Mouse (Mus musculus) mouse embryonic stem cell (cell line): ENCODE measurements around the gene Gm49673.
"Not testable (repeated sequence)": the region's sequence is repeated elsewhere in the genome, so short reads cannot be mapped to it uniquely, and the experiment has no call there.

ENCODE experiments used
- in situ Hi-C, 2 experiments: fragments of 300-500 bp; cut with MboI; formaldehyde crosslinking; loops; 1 replicate in 1 of 2; 3 replicates in 1 of 2; pipeline ENCODE4 v1.14.3; 2019 to 2020; ENCODE audit warnings: low sequenced_read_pairs in 2 of 2, low pct_unique_long_range_greater_than_20kb in 1 of 2, mixed read lengths in 1 of 2; ENCODE audit not compliant: unreplicated experiment in 1 of 2

Gene Gm49673

DNA sequence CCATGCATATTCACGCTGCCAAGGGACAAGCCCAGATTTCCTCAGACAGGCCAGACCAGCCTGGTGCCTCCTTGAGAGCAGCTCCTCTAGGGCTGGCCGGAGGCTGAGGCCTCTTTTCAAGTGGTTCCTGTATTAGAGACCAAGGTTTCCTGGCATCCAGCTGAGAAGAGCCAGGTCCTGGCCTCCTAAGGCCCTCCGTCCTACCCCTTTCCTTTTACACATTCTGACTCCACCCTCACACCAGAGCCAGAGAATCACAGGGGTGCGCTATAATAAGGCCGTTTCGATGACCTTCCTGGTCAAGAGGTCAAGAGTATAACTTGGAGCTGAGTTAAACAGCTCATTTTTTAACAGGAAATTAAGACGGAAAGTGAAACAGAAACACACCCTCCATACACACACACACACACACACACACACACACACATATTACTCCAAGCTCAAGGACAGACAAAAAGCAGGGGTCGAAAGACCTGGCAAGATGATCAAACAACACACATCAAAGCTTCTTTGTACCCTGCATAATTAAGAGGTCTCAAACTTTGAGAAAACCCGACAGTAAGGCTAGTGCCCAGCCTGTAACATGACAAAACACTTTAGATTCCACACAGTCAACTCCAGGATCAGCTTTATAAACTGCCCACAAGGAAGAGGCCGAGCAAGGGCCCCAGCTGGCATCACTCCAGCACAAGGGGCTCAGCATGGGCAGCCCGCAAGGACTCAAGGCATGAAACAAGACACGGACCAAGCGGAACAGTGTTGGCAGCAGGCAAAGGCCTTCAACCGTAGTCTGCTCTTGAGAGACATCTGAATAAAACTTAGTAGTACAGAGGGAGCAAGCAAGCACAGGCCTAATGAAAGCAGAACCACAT, 3.5 kb downstream of the Gm49673 start:
- in situ Hi-C loops: not testable (repeated sequence)

- in situ Hi-C loops: not testable (repeated sequence)
Measured at GRCm38 (mm10) chr17:8140210-8140609, 7.4 kb downstream of the Gm49673 start.

- in situ Hi-C loops: not testable (repeated sequence)
Measured at GRCm38 (mm10) chr17:8138116-8138515, 9.5 kb downstream of the Gm49673 start.

- in situ Hi-C loops: not testable (repeated sequence)
Measured at GRCm38 (mm10) chr17:8130849-8131248, 16.7 kb downstream of the Gm49673 start.

DNA sequence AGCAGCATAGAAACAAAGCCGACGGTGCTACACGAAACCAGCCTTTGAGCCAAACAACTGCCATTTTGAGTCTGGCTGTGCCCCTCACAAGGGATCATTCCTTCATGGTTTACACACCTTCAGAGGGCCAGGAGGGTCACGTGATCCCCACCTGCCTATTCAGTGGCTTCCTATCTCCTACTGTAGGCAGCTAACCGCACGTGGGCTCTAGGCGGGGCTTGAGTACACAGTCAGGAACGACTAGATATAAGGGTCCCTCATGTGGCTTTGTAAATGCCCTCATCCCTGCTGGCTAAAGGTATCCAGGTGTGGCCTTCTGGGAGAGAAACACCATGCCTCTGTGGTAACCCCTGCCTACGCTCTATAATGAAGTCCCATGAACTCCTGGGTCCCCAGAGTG, 18.0 kb downstream of the Gm49673 start:
- in situ Hi-C loops: loop anchor here in 1 of 2 experiments (10.0 kb wide), 1 partner anchor 1125 kb away; no protein-coding TSS in a partner anchor

DNA sequence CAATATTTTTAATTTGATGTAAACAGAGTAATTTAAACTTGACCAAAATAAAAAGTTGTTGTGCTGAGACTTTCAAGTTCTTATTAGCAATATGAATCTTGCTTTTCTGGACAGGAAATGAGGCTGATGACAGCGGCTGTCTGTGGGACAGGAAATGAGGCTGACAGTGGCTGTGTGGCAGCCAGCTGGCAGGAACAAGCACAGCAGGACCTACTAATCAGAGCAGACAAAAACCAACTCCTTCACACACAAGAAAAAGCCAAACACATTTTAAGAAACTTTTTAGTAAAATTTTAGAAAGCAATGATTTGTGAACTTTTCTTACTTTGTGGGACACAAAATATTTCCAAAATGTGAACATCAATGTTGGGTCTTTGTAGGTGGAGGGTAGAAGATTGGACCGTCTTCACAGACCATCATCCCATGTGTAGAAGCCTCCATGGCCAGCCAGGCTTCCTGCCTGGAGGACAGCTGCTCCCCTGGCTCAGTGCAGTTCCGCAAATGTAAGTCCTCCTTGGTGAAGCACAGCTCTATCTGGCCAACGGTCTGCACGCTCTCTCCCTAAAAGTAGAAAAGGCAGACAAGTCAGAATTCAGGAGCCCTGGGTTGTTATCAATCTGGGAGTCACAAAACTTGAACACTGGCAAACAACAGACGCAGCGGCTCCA, 19.1 kb downstream of the Gm49673 start:
- in situ Hi-C loops: loop anchor here in 1 of 2 experiments (10.0 kb wide), 1 partner anchor 1124 kb away; no protein-coding TSS in a partner anchor

DNA sequence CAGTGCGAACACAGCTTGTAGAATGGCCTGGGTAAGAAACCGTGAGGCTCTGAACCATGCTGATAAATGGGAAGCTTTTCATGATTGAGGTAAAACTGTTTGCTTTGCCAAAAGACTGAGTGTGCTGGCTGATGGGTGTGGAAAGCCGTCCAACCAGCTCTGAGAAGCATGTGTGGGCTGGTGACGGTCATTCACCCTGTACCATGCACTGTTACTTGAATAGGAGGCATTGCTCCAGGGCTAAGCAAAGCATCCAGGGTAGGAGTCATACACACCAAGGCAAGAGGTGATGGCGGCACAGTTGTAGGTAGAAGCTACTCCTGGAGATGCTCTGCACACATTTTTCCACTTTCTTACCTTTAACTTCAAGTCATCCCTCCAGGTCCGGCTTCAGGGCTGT, 23.0 kb downstream of the Gm49673 start:
- in situ Hi-C loops: loop anchor here in 1 of 2 experiments (10.0 kb wide), 1 partner anchor 1120 kb away; no protein-coding TSS in a partner anchor

- in situ Hi-C loops: loop anchor here in 1 of 2 experiments (10.0 kb wide), 1 partner anchor 1118 kb away; no protein-coding TSS in a partner anchor
Measured at GRCm38 (mm10) chr17:8122974-8123373, 24.6 kb downstream of the Gm49673 start.

GRCm38 (mm10) chr17:8116928-8117327, 30.7 kb downstream of the Gm49673 start:
- in situ Hi-C loops: not testable (repeated sequence)

DNA sequence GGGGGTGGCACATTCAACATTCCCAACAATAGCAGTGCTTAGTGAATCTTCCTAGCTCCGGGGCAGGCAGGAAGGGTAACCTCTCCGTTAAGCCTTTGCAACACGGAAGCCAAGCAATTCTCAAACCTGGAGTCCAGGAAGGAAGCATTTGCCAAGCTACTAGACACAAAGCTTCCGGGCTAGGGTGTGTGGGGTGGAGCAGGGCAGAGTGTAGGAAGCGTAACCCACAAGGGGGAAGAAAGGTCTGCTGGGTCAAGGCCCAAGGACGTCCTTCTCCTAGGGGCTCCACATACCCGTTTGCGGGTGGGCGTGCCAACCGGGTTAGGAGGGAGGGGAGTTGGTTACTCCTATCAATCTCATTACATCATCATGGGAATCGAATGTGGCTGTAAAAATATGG, 31.2 kb downstream of the Gm49673 start:
- in situ Hi-C loops: not testable (repeated sequence)

GRCm38 (mm10) chr17:8112199-8112598, 35.4 kb downstream of the Gm49673 start:
- in situ Hi-C loops: not testable (repeated sequence)

GRCm38 (mm10) chr17:8101297-8101609, 46.3 kb downstream of the Gm49673 start:
- in situ Hi-C loops: not testable (repeated sequence)

- in situ Hi-C loops: not testable (repeated sequence)
Measured at GRCm38 (mm10) chr17:8100405-8101296, 46.9 kb downstream of the Gm49673 start.

- in situ Hi-C loops: not testable (repeated sequence)
Measured at GRCm38 (mm10) chr17:8096199-8096598, 51.4 kb downstream of the Gm49673 start.

DNA sequence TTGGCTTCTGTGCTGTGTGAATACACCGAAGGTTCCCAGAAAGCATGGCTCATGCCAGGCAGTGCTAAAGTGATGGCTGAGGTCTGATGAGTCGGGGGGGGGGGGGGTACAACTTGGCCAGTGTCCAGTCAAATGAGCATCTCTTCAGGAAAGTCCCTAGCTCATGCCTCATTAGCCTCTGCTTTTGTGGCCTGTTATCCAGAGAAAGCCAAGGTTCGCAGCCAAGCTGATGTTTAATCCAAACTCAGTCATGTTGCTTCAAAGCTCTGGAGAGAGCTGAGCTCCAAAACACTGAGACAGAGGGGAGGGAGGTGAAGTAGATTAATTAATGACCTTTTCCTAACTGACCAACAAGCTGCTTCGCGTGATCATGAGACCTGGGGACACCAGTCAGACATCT, 51.9 kb downstream of the Gm49673 start:
- in situ Hi-C loops: not testable (repeated sequence)

GRCm38 (mm10) chr17:8092537-8093526, 54.8 kb downstream of the Gm49673 start:
- in situ Hi-C loops: not testable (repeated sequence)

GRCm38 (mm10) chr17:8091320-8091719, 56.3 kb downstream of the Gm49673 start:
- in situ Hi-C loops: not testable (repeated sequence)
